Mouse (Mus musculus) neural tube, embryonic 12.5 days (tissue): ENCODE results near the gene Epsti1. TPM values are rescaled to one million over a fixed set of nuclear protein-coding genes. Genes with fewer than 3 reads are reported as not detected.

Experiments
- ATAC-seq: fragments of 200-750 bp; cut with Nextera tagmentation; 2 replicates; pipeline ENCODE4 v1.8.0; 2017; ENCODE audit warnings: low read depth, mild to moderate bottlenecking, moderate TSS enrichment, moderate library complexity; ENCODE audit not compliant: low FRiP score
- H3K27ac ChIP-seq: fragments of 300-500 bp; sonication (generic); 2 replicates; pipeline ENCODE4 v1.5.1; 2016
- H3K27me3 ChIP-seq: fragments of 300-500 bp; sonication (generic); replicated peaks from 2 replicates; pipeline ENCODE4 v1.6.1; 2016; ENCODE audit warnings: mild to moderate bottlenecking
- H3K36me3 ChIP-seq: fragments of 300-500 bp; sonication (generic); 2 replicates; pipeline ENCODE4 v1.6.1; 2016; ENCODE audit warnings: mild to moderate bottlenecking
- H3K4me1 ChIP-seq: fragments of 300-500 bp; sonication (generic); 2 replicates; pipeline ENCODE4 v1.6.1; 2016
- H3K4me2 ChIP-seq: fragments of 300-500 bp; sonication (generic); replicated peaks from 2 replicates; pipeline ENCODE4 v1.6.1; 2016; ENCODE audit warnings: mild to moderate bottlenecking
- H3K4me3 ChIP-seq: fragments of 300-500 bp; sonication (generic); 2 replicates; pipeline ENCODE4 v1.5.1; 2016
- H3K9ac ChIP-seq: fragments of 300-500 bp; sonication (generic); 2 replicates; pipeline ENCODE4 v1.6.1; 2016; ENCODE audit warnings: mild to moderate bottlenecking
- H3K9me3 ChIP-seq: fragments of 300-500 bp; sonication (generic); 2 replicates; pipeline ENCODE4 v1.6.1; 2016; ENCODE audit warnings: mild to moderate bottlenecking
- WGBS: fragments of 180-500 bp; shearing (Covaris S2); methylation state at CpG from one replicate; pipeline ENCODE4 v1.1.7; 2016; 5-methylcytosine and 5-hydroxymethylcytosine counted together
- polyA plus RNA-seq: library from polyadenylated mRNA; unstranded; fragments of >200 nt; fragmentation: Nextera tagmentation; extraction: Ambion mirVana; gene quantifications from 2 replicates; pipeline ENCODE4 v1.2.1, GENCODE M21; 2016

The Epsti1 gene
- polyA plus RNA-seq, 1 experiment from 2014 or later, result 0.22 TPM

- Histone ChIP-seq H3K9me3 (no peaks in the 10 kb centered on the region), H3K4me3 (no peak overlapping the region), H3K36me3 (no peaks in the 10 kb centered on the region), H3K4me1 (no peaks in the 10 kb centered on the region), H3K9ac (no peak overlapping the region), H3K27ac (no peak overlapping the region), H3K4me2 (no peak overlapping the region), H3K27me3 (no peaks in the 10 kb centered on the region)
- 79% methylated on average over 11 of the region's 11 CpGs for WGBS
- no peak for ATAC-seq
Measured at GRCm38 (mm10) chr14:78041886-78042526, 138.0 kb downstream of the Epsti1 start.

- no peak overlapping the region for H3K4me2 ChIP-seq
- 38% methylated on average over 2 of the region's 2 CpGs for WGBS
- no peaks in the 10 kb centered on the region for H3K4me1 ChIP-seq
- ATAC-seq, result no peak
- H3K36me3 ChIP-seq, result no peaks in the 10 kb centered on the region
- no peaks in the 10 kb centered on the region for H3K9me3 ChIP-seq
- no peak overlapping the region for H3K9ac ChIP-seq
- no peaks in the 10 kb centered on the region for H3K27me3 ChIP-seq
- H3K27ac ChIP-seq, result no peak overlapping the region
- H3K4me3 ChIP-seq, result no peak overlapping the region
Measured at GRCm38 (mm10) chr14:78043079-78043478, 139.0 kb downstream of the Epsti1 start.

GRCm38 (mm10) chr14:78048258-78048657 is 144.2 kb downstream of the Epsti1 start:
- H3K9ac ChIP-seq, result no peak overlapping the region
- H3K9me3 ChIP-seq, result no peaks in the 10 kb centered on the region
- WGBS, result 63% methylated on average over 3 of the region's 3 CpGs
- H3K27me3 ChIP-seq, result no peaks in the 10 kb centered on the region
- peak; percentile 25; the same call in 1 of the 2 replicates for ATAC-seq
- H3K4me2 ChIP-seq, result no peak overlapping the region
- H3K4me3 ChIP-seq, result no peak overlapping the region
- peaks cover 5% of the 10 kb centered on the region; the same call in 1 of the 2 replicates for H3K4me1 ChIP-seq
- no peak overlapping the region for H3K27ac ChIP-seq
- H3K36me3 ChIP-seq, result no peaks in the 10 kb centered on the region

- no peak for ATAC-seq
- H3K4me2 ChIP-seq, result no peak overlapping the region
- H3K9ac ChIP-seq, result no peak overlapping the region
- WGBS, result 80% methylated on average over 4 of the region's 4 CpGs
- peaks cover 5% of the 10 kb centered on the region; the same call in 1 of the 2 replicates for H3K4me1 ChIP-seq
- no peak overlapping the region for H3K27ac ChIP-seq
- H3K4me3 ChIP-seq, result no peak overlapping the region
- no peaks in the 10 kb centered on the region for H3K27me3 ChIP-seq
- H3K9me3 ChIP-seq, result no peaks in the 10 kb centered on the region
- H3K36me3 ChIP-seq, result no peaks in the 10 kb centered on the region
Measured at GRCm38 (mm10) chr14:78048674-78049073, 144.6 kb downstream of the Epsti1 start.

Other genes with a start within 250 kb of the Epsti1 start
- 76.4 and 79.4 TPM in 2 replicates for gene Dnajc15, start 29.1 kb upstream of the Epsti1 start, polyA plus RNA-seq
- not detected in 2 replicates for gene Fam216b, start 184.8 kb downstream of the Epsti1 start, polyA plus RNA-seq